Mouse (Mus musculus): ENCODE results near the gene Mpz.

GRCm38 (mm10) chr1:171101733-171102546 lies 48.6 kb upstream of the Mpz start:
- TF ChIP-seq TAL1 (conservative IDR thresholded peaks at IDR 0.05; ENCODE audit: low read depth, low read length): no peak
- TF ChIP-seq CTCF (IDR thresholded peaks at IDR 0.05; ENCODE audit: low read depth, low read length): no peak
- TF ChIP-seq GATA2 (IDR thresholded peaks at IDR 0.05; ENCODE audit: borderline replicate concordance, low read depth, low read length): no peak
- TF ChIP-seq GATA1 (IDR thresholded peaks at IDR 0.05; ENCODE audit: borderline replicate concordance, low read length): no peak
- TF ChIP-seq POLR2AphosphoS5 (IDR thresholded peaks at IDR 0.05; ENCODE audit: insufficient replicate concordance, low read depth, low read length): no peak

Data from G1E (cell line).